Mouse (Mus musculus) left cerebral cortex, postnatal 36 days (tissue): Measurements from ENCODE around the gene Cldn34b3. TPM values are rescaled to one million over a fixed set of nuclear protein-coding genes. Genes with fewer than 3 reads are reported as not detected.
"Not testable (repeated sequence)": the region's sequence is repeated elsewhere in the genome, so short reads cannot be mapped to it uniquely, and the experiment has no call there.

Source experiments
- DNase-seq, 2 experiments: peaks; one replicate each; pipeline ENCODE4 v3.0.0; 2021 to 2022; ENCODE audit warnings: low spot score in 2 of 2, mixed read lengths in 1 of 2
- intact Hi-C: fragments of 180-260 bp; cut with DNase I; formaldehyde crosslinking; loops from one replicate; pipeline ENCODE4 v1.15.1; 2025
- total RNA-seq, 2 experiments: library from RNA; stranded (reverse); gene quantifications; 2 replicates each; pipeline ENCODE4 v1.2.3; 2021

The Cldn34b3 gene
- total RNA-seq = not detected

DNA sequence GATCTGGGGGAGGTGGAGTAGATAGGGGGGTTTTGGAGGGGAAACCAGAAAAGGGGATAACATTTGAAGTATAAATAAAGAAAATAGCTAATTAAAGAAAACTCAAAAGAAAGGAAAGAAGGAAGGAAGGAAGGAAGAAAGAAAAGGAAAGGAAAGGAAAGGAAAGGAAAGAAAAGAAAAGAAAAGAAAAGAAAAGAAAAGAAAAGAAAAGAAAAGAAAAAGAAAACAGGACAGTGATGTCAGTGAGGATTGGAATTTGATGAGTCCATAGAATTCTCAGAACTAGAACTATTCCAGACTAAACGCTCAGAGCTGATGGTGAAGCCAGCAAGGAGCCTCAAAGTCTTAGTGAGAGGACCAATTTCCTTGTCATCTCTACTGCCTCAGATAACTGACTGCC, at the start of gene Cldn34b3:
TSS of gene Cldn34b3 (plus strand) at position 301 of the 400 bp plus-strand sequence.
- intact Hi-C loops = not testable (repeated sequence)

More for the DNA sequence above, at the start of gene Cldn34b3:
- not testable (repeated sequence) for DNase-seq

Other genes starting within 250 kb of the Cldn34b3 start
- gene Cldn34b4, start 129.0 kb downstream of the Cldn34b3 start, total RNA-seq = not detected